Mouse (Mus musculus) gastrocnemius, postnatal 10 days (tissue): ENCODE data around the gene Inhbe. TPM values are rescaled to one million over a fixed set of nuclear protein-coding genes. Genes with fewer than 3 reads are reported as not detected.
A peak's percentile ranks its signal among the peaks of the same experiment; 100 is the strongest.

Experiments
- DNase-seq: peaks from one replicate; pipeline ENCODE4 v3.0.0; 2021; ENCODE audit warnings: mixed read lengths
- total RNA-seq, 2 experiments: library from RNA; stranded (reverse); gene quantifications; 2 replicates each; pipeline ENCODE4 v1.2.3; 2021

The Inhbe gene
- total RNA-seq, 2 experiments from 2014 or later: not detected

- no peak for DNase-seq
Observed at GRCm38 (mm10) chr10:127343029-127343428, 11.2 kb downstream of the Inhbe start.

DNA sequence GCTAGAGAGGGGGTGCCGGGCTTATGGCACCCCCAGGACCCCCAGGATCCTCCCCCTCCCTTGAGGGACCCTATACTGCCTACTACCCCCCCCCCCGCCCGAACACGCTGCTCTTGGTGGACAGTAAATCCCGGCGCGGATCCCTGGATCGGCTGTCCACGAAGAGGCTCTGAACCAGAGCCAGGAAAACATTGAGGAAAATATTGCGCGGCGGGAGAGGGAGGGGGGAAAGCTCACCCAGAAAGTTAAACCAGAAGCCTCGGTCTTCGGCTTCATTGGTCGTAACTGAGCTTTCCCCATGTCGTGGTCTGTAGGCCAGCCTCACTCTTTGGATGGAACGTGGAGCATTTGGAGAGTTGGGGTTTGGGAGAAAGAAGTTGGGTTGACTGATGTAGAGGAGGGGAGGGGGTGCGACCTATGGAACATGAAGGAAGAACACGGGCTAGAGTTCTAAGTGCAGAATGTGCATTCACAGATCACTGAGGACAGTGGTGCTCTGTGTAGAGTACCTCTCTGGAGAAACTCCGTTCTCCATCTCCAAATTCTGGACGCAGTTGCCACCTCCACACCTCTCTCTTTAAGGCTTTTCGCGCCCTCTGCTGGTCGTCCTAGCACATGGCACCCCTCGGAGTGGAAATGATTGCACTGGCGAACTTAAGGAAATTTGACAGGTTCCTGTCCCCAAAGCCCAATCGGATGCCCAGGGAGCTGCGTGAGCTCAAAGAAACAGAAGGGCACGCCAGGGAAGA lies 12.1 kb downstream of the Inhbe start, which contains the start of gene Gli1:
Gene Gli1 (minus strand): TSS at position 84 of the 749 bp plus-strand sequence.
- peak; percentile 87 for DNase-seq

DNA sequence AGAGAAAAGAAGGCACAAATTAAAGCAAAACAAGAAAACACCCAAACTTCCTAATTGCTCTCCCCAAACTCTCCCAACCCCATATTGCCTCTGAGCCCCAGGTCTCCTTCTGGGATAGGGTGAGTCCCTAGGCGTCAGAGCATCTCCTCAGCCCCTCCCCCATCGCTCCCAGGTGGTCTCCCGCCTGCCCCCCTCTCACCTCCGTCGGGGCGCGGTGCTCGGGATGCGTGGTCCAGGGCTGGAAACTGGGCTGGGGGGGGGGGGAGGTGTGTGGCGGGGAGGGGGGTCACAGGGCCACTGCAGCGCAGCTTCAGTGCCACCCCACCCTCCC lies 12.9 kb downstream of the Inhbe start:
- DNase-seq: peak; percentile 26

DNA sequence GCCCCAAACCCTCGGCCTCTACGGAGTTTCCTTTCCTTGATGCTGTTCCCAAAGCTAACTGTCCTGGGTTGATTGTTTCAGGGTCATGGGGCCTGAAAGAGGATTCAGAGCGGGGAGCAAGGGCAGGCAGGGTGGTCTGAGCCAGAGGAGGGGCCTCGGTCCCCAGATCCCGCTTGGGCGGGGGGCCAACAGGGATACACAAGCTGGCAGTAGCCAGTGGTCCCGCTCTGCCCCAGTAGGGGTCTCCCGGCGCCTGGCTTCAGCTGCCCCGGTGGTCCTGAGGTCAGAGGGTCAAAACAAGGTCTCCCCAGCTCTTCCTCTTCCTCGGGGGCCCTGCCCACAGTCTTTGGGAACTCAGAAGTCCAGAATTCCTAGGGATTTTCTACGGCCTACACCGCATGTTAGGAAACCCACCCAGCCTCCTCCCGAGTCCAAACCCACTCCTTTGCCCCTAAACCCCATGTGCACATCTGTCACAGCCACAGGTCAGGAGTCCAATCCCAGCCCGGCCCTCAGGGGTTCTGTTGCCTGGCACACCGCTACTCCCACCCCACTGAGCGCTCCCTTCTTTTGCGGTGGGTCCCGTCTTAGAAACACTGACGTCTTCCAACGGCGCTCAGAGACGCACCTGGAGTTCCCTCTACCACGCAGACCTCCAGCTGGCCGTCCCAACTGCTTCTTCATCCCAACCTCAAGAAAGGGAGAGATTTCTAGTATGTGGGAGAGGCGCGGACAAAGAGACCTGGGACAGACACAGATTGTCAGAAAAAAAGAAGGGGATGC lies 13.4 kb downstream of the Inhbe start:
- DNase-seq: peak; percentile 39

DNA sequence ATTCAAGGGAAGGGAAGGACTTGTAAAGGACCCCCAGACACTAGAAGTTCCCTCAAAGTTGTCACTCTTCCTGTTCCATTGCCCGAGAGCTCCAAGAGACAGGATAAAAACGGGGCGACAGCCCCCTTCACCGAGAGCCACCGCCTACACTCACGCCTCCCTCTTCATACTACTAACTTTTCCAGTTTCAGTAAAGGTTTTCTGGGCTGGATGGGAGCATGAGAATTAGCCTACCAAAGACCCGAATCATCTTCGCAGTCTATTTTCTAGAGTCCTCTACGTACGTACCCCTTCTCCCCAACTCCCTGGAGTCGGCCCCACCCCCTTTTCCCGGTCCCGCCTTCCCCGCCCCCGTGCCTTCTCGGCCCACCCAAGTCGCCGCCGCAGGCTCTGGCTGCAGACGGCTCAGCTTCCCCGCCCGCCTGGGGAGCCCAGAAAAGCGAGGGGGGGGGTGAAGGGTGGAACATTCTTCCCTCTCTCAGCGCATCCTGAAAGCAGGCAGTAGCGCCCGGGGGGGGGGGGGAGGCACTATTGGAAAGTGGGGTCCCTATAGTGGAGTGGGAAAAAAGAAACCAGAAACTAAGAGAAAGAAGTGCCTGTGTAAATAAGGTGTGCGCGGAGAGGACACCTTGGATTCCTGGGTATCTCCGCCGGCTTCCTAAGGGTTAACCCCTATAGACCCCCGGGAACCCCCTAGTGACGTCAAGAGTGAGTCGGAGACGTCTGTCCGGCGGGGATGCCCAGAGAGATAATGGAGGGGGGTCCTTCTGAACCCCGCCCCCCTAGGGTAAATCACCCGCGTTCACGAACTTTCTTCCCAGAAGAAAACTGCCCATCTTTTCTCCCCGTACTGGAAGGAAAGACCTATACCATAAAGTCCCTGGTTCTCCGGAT lies 14.3 kb downstream of the Inhbe start:
- DNase-seq: peak; percentile 72

DNA sequence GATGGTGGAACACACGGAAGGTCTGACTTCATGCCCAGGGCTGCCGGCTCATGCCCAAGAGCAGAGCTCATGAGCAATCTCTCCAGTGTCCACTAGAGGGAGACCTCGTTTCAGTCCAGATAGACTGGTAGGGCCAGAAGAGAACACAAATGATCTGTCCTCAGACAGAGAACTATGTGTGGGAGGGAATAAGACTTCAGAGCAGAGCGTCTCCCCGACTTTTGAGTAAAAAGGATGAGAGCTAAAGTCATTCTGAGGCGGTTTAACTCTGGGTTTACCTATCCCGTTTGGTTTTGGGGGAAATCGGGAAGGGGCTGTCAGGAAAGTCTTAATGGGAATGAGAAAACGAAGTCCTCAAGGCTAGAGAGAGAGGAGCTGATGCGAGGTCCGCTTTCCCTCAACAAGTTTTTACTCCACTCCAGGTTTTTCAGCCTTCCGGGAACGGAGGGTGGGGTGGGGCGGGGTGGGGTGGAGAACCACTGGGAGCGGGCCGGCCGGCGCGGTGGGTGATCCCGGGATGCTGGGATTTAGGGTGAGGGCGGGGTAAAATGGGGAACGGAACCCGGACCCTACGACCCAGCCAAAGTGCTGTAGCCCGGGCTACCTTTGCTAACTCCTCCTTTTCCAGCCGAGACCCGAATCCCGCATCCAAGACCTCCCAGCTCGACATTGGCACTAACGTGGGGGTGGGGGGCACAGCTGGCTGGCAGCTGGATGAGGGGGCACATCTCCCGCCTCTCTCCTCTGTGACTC lies 15.1 kb downstream of the Inhbe start:
- peak; percentile 79 for DNase-seq

DNA sequence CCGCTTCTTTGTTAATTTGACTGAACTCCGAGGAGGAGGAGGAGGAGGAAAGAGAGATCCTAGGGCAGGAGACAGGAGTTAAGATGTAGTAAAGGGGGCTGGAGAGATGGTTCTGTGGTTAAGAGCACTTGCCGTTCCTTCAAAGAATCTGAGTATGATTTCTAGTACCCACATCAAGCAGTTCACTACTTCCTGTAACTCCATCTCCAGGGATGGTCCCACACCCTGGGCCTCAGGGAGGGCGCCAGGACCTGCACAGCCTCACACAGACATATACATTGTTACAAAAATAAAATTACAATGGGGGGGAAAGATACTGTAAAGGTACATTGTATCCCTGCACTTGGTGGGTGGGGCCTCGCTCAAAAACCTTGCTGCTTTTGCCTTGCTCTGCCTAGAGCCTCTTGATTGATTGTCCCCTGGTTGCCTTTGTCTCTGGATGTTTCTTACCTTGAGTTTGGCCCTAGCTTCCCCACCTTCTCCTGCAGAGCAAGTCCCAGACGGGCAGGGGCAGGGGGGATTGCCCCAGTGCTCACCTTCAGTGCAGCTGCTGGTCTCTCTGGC lies 16.6 kb downstream of the Inhbe start:
- DNase-seq: no peak

DNA sequence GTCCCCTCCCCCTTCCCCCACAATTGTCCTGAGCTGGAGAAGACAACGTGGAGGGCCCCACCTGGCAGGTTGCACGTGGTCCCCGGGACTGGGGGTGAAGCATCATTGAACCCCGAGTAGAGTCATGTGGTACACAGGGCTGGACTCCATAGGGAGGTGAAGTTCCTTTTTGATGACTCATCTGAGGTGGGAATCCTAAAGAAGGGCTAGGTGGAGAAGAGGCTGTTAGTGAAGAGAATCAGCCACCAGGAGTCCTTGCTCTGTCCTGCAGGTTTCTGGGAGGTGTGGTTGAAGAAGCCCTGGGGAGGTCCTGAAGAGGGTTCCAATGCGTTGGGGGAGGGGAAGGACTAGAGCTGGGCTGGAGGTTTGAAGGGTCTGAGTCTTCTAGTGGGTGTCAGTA lies 17.3 kb downstream of the Inhbe start:
- DNase-seq: no peak

DNA sequence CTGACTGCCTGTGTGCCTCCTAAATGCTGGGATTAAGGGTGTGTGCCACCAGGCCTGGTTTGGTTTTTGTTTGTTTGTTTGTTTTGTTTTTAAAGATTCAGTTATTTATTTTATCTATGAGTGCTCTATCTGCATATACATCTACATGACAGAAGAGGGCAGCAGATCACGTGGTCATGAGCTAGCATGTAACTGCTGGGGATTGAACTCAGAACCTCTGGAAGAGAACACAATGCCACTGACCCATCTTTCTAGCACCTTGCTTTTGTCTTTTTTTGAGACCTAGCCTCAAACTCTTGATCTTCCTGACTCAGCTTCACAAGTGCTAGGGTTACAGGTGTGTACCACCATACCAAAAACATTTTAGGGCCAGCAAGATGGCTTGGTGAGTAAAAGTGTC lies 18.9 kb downstream of the Inhbe start:
- no peak for DNase-seq

GRCm38 (mm10) chr10:127333152-127333551 lies 21.1 kb downstream of the Inhbe start:
- DNase-seq: no peak

DNA sequence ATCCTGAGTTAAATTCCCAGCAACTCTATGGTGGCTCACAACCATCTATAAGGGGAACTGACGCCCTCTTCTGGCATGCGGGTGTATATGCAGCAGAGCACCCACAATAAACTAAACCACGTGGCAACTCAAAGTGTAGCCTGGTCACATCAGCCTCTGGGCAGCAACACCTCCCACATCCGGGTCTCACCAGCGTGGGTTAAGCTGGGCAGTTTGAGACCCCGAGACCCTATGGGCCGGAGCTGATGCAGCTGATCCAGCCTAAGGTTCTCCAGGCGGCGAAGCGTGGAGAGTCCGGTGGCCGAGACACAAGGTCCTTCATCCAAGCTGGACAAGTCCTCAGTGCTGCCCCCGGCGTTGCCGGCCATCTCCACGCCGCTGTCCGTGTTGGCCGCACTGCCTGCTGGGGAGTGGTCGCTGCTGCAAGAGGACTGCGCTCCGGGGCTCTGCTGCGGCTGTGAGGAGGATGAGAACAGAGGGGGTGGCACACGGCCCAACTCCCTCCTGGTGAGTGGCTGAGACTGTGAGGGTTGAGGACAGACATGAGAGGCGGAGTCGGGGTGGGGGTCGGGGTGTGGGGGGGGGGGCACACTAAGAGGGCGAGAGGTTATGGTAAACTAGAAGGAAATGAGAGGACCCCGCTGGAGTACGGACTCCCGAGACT lies 21.9 kb downstream of the Inhbe start:
- no peak for DNase-seq

DNA sequence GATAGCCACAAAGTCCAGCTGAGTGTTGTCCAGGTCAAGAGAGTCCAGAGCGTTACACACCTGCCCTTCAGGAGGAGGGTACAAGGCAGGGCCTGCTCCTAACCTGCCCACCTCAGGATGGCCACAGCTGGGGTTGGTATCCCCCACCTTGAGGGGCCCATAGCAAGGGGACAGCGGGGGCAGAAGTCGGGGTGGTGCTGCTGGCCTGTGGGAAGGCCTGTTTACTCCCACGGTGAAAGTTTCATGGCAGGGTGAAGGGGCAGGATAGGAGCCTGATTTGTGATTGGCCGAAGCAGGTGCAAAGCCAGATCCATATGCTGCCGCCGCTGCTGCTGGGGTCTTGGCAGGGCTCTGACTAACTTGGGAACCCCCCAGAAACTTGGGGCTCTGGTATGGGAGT lies 24.0 kb downstream of the Inhbe start:
- DNase-seq: no peak

GRCm38 (mm10) chr10:127327461-127328145 lies 26.6 kb downstream of the Inhbe start:
- no peak for DNase-seq

- peak; percentile 49 for DNase-seq
Observed at GRCm38 (mm10) chr10:127326828-127327227, 27.4 kb downstream of the Inhbe start.

GRCm38 (mm10) chr10:127326017-127326801 lies 28.0 kb downstream of the Inhbe start:
- DNase-seq: peak; percentile 42

DNA sequence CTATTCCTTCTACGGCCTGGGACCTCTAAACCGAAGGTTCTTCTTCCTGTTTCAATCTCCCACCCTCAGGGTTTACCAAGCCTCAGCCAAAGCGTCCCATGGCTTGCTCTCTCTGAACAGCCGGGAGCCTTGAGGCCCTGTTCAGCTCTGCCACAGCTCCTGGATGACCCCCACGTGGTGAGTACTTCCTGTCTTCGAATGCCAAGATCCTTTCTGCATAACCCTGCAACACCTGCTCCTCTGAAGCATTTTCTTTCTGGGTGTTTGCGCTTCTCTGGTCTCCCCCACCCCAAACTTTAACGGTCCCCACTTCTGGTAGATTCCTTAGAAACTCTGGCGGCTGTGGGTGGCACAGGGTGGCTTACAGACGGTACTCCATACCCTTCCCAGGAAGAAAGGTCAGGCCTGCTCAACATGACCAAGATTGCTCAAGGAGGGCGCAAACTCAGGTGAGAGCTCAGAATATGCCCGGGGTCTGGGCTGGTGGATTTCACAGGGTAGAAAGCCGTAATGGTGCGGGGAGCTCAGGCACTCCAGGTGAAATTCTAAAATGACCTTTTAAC lies 28.7 kb downstream of the Inhbe start:
- no peak for DNase-seq

DNA sequence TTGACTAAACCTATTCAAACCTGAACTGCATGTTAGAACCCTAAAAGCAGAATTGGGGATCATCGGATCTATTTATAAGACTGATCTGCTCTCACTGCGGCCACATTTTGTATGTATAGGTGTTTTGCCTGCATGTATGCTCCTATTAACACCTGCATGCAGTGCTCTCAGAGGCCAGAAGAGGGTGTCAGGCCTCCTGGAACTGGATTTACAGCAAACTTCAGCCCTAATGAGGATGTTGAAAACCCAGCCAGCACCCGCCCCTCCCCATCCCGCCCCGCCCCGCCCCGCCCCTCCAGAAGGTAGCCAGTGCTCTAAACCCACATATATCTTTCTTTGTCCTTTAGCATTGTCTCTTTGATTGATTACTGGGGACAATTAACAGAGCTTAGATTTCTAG lies 29.7 kb downstream of the Inhbe start:
- no peak for DNase-seq

GRCm38 (mm10) chr10:127323131-127323855 lies 30.9 kb downstream of the Inhbe start:
- no peak for DNase-seq
